Mouse (Mus musculus) ES-E14 (cell line): ENCODE results near the gene Eepd1.

ENCODE experiments used
- HCFC1 ChIP-seq: IDR thresholded peaks from 2 replicates; pipeline ENCODE4 v1.6.1; 2012; ENCODE audit warnings: low read length, inconsistent platforms, borderline replicate concordance; ENCODE audit not compliant: insufficient read depth
- MAFK ChIP-seq: IDR thresholded peaks from 2 replicates; pipeline ENCODE4 v1.6.1; 2014; ENCODE audit warnings: mild to moderate bottlenecking, low read depth, low read length, inconsistent platforms; ENCODE audit not compliant: insufficient read depth
- ZC3H11A ChIP-seq: IDR thresholded peaks from 2 replicates; pipeline ENCODE4 v1.6.1; 2012; ENCODE audit warnings: low read depth, mild to moderate bottlenecking, inconsistent platforms, low read length, borderline replicate concordance

DNA sequence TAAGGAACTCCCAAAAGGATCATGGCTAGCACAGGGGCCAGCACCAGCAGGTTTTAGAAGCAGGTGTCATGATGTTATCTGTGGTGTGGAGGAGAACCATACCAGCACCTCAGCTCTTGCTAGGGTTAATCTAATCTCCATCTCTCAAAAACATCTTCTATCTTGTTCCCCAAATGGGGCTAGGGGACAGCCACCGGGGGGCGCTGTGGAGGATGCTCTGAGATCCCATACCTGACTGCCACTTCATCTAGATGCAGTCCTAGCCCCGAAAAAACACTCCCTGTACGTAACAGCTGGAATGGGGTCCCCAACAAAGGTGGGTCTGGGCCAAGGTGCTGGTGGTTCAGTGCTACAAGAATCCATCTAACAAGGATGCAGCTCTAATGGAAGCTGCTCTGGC lies 31.0 kb upstream of the Eepd1 start:
- TF ChIP-seq HCFC1 = no peak
- TF ChIP-seq ZC3H11A = peak; percentile 12; the same call in 1 of the 2 replicates
- no peak for TF ChIP-seq MAFK
